Mouse (Mus musculus) spleen, embryonic (tissue): ENCODE data around the gene Tmie.

Source experiments
- CTCF ChIA-PET: fragments of 350-600 bp; sonication (Branson Sonifier 250); formaldehyde crosslinking; loops from one replicate; lab custom pipeline; 2022; lab: Charles Lee

Tmie gene

GRCm38 (mm10) chr9:110879998-110880561 lies at the start of gene Tmie:
Gene Tmie (minus strand): TSS chr9:110880113.
- CTCF ChIA-PET: no interaction called here

- CTCF ChIA-PET: interaction anchor here (0.6 kb wide), 1 partner anchor 12 kb away, joined by 4 read pairs; no protein-coding TSS in a partner anchor
These were observed 42.8 kb upstream of the Tmie start for GRCm38 (mm10) chr9:110922759-110923158.

DNA sequence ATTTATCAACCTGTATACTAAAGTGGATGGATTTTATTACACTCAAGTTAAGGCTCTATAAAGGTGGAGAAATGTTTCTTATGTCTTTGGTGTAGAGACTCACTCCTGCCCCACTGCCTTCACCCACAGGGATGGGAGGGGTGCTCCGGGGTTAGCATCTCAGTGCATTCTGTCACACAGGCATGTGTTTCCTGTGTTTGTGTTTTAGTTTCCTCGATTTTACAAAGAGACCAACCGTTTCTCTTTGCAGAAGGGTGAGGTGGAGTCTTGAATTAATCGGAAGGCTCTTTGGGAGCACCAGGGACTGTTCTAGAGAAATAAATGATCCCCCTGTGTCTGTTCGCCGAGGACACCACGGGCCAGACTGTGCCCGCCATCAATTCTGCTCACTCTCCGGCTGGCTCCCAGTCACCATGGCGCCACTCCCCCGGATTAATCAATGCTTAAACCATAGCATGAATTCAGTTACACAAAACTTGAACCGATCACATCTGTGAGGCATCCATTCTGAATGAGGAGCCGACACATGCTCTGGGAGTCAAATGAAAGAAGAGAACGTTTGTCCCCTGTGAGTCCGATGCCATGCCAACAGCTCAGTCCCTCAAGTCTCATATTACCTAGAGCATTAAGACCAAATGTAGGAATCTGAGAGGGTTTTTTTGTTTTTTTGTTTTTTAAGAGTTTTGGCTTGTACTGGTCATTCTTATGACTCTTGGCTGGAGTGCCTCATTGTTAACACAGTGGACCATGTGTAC lies 40.9 kb upstream of the Tmie start:
- CTCF ChIA-PET: interaction anchor here (0.5 kb wide), 1 partner anchor 12 kb away, joined by 8 read pairs; no protein-coding TSS in a partner anchor

DNA sequence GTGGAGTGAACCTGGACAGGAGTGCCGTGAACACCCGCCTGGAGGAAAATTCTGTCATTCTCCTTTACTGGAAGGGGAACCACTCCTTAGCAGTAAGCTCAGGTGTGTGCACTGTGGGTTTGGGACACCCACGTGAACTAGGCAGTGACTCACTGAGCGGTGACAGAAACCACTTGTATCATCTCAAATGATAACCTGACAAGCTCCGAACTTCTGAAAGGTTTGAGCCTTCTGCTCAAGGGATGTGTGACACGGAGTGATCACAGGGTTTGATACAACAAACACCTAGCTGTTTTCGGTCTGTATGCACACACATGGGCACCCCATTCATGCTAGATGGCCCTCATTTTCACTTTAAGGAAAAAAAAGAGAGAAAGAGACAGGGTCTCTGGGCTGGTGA lies 36.9 kb upstream of the Tmie start, which contains the start of gene Fam240a:
Gene Fam240a (minus strand): TSS at position 76 of the 400 bp plus-strand sequence.
- CTCF ChIA-PET: no interaction called here

- CTCF ChIA-PET: no interaction called here
These were observed 35.6 kb upstream of the Tmie start for GRCm38 (mm10) chr9:110915466-110915865.

DNA sequence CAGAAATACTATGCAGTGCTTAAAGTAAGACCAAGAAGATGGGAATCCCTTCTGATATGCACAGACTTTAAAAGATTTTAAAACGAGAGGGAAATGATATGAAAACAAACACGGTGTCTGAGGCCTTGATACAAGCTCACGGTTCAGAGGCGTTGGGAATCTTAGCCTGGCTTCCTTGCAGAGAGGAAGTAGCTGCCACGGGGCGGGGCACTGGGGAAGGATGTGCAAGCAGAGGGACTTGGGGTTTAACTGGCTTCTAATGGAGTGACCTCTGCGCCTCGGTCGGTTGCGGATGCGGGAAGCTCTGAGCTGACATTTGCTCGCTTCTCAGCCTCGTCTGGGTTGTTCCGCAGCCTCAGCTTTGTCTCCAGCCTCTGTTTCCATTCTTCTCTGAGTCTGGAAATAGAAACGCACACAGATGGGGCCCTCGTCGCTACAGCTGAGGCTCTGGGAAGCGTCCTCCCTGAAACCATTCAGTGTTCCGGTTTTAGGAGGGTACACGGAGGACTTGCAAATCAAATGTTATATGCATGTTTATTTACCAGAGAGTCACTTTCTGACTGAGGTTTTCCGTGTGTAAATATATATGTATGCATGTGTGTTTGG lies 34.8 kb upstream of the Tmie start:
- CTCF ChIA-PET: no interaction called here

GRCm38 (mm10) chr9:110909371-110909967 lies 29.6 kb upstream of the Tmie start:
- CTCF ChIA-PET: interaction anchor here (0.5 kb wide), 1 partner anchor 145 kb away, joined by 4 read pairs; no protein-coding TSS in a partner anchor

DNA sequence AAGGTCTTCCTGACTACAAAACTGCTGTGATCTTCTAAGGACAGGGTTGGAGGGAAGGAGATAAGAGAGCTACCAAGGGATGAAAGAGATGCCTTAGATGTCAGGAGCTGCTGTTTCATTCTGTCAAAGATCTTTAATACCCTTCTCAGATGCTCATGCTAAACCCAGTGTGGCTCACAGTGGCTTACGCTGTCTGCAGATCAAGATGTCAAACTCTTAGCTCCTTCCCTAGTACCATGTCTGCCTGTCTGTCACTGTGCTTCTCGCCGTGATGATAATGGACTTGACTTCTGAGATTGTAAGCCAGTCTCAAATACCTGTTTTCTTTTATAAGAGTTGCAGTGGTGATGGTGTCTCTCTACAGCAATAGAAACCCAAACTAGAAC lies 28.7 kb upstream of the Tmie start:
- CTCF ChIA-PET: no interaction called here

DNA sequence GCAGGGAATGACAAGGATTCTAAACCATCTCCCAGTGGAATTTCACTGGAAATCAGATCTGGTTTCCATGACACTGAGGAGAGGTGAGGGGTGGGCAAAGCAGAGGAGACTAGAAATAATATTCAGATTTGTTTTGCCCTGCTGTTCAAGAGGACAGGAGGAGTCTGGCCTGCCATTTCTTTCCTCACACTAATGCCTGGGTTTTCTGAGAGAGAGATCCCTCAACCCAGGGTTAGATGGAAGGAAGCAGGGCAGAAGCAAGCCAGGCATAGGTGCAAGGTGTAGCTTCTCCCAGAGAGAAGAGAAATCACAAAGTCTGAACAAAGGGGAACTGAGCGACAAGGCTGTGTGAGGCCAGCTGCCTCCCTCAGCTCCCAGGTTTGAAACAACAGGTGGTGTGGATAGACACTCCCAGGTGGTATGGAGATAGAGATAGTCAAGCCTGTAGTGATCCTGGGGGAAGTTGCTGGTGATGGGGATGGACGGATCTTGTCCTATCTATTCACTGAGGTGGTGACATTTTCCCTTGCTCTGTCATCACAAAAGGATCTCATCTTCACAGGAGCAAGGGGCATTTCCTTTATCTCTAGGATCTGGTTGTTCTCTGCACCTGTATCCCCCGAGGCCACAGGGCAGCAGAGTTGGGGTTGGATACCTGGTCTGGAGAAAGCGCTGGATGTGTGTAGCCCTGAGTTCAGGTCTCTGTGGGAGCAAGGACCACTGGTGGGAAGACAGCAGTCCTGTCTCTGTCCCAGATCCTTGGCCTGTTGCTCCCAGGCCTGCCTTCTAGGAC lies 28.1 kb upstream of the Tmie start:
- CTCF ChIA-PET: no interaction called here

- CTCF ChIA-PET: no interaction called here
These were observed 27.4 kb upstream of the Tmie start for GRCm38 (mm10) chr9:110907201-110907837.

- CTCF ChIA-PET: no interaction called here
These were observed 22.4 kb upstream of the Tmie start for GRCm38 (mm10) chr9:110902271-110902670.

DNA sequence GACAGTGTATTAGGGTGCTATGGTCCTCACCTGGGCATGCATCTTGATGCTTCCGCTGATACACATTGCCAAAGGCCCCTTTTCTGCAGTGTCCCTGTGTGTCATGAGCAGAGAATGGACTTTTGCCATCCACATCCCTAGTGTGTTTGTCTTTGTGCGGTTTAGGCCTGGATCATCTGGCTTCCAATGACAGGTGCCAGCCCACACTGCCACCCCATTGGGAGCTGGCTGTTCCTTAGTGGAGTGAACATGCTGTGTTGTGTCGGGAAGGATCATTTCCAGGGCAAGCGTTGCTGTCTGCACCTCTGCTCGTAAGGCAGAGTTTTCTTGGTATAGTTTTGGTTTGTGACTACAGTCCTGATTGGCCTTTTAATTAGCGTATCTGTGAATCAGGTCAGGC lies 21.3 kb upstream of the Tmie start:
- CTCF ChIA-PET: no interaction called here

- CTCF ChIA-PET: no interaction called here
These were observed 19.6 kb upstream of the Tmie start for GRCm38 (mm10) chr9:110899451-110900008.

- CTCF ChIA-PET: no interaction called here
These were observed 16.7 kb upstream of the Tmie start for GRCm38 (mm10) chr9:110896595-110896994.

DNA sequence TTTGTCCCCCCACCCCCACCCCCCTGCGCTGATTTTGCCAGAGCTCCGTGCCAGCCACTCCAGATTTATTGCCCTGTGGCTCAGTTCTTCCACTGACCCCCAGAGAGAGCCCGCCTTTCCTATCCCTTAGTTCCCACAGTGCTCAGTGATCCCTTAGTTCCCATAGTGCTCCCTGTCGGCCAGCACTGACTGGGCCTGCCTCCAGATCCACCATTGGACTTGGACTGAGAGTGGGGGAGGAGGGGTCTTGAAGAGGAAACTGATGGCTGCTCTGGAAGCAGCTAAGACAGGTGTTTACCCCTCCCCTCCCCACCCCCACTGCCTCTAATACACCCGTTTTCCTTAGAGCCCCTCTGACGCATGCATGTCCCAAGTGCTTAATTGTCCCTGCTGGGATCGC lies 16.1 kb upstream of the Tmie start:
- CTCF ChIA-PET: no interaction called here

DNA sequence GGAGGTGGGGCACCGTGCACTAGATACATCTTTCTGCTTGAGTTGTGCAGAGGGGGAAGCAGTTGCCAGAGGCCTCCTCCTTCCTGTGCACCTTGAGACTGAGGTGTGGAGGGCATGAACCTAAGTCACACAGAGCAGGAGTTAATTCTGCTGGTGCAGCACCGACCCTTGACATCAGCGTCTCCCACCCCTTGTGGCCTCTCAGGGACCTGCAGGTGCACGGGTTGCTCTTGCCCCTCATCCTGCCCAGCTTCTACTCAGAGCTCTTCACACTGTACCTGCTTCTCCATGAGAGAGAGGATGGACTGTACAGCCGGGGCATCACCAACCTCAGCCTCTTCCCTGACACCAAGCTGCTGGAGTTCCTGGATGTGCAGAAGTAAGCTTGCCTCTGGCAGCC lies 15.6 kb upstream of the Tmie start:
- CTCF ChIA-PET: no interaction called here

GRCm38 (mm10) chr9:110893429-110893828 lies 13.5 kb upstream of the Tmie start:
- CTCF ChIA-PET: no interaction called here

DNA sequence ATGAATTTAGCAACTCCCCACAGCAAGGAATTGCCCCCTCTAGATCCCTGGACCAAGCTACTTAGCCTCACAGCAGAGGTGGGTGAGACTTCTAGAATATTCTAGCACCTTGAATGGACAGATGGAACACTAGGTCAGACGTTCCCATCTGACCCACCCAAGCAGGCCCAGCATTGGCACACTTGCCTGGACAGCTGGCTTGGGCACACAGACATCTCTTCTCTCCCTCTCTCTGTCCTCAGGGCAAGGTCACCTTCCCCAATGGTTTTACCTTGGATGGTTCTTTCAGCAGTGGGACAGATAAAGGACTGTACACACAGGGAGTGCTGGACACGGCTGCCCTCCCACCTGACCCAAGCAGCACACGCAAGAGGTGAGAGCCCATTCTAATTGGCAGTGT lies 12.6 kb upstream of the Tmie start:
- CTCF ChIA-PET: no interaction called here

DNA sequence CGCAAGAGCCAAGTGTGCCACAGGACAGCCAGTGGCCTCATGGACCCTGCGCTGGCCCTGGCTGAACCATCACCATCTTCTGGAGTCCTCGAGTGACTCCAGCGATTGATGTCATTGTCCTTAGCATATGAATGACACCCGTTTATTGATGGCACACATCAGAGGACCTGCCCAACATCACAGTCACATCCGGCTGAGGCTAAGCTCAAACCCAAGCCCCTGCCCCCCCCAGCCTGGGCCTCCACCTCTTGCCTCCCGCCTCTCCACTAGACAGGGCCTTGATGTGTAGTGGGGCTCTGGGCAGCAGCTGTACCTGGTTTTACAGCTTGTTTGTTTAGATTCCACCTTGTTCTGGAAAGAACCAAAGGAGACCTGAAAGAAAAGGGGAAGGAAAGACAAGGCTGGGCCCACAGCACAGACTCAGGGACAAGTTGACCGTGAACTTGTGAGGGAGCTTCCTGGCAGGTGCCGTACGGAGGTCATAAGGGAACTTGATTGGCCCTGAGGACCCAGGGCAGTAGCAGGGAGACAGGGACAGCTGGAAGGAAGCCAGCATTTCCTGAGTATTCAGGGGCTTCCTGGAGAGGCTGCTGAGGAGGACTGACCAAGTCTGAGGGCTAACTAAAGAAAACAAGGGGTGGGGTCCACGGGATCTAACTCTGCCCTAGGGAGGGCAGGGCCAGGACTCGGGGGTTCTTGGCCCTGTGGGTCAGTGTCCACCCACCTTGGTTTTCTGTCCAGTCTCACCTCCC lies 11.3 kb upstream of the Tmie start:
- CTCF ChIA-PET: no interaction called here
